Mouse (Mus musculus): Measurements from ENCODE around the gene Ankrd42. TPM values are rescaled to one million over a fixed set of nuclear protein-coding genes. Genes with fewer than 3 reads are reported as not detected.
A peak's percentile ranks its signal among the peaks of the same experiment; 100 is the strongest.

Gene Ankrd42
- polyA plus RNA-seq (2012; rRNA removed), result 2.3 and 3.7 TPM in 2 replicates

GRCm38 (mm10) chr7:92637021-92637625 is at the start of gene Ankrd42:
Gene Ankrd42, minus strand, starts transcription at chr7:92637142.
- peak; percentile 33 for DNase-seq (ENCODE audit: low read depth)

GRCm38 (mm10) chr7:92677346-92677745 is 40.4 kb upstream of the Ankrd42 start:
- no peak for DNase-seq (ENCODE audit: low read depth)

GRCm38 (mm10) chr7:92675131-92675530 is 38.2 kb upstream of the Ankrd42 start:
- DNase-seq (ENCODE audit: low read depth), result no peak

GRCm38 (mm10) chr7:92669507-92670471 is 32.8 kb upstream of the Ankrd42 start, which contains the start of gene Pcf11:
Gene Pcf11, minus strand, starts transcription at chr7:92669934.
- peak; percentile 97 for DNase-seq (ENCODE audit: low read depth)

GRCm38 (mm10) chr7:92668791-92669506 is 32.0 kb upstream of the Ankrd42 start:
- DNase-seq (ENCODE audit: low read depth), result no peak

- peak; percentile 54 for DNase-seq (ENCODE audit: low read depth)
Measured at GRCm38 (mm10) chr7:92666274-92666820, 29.4 kb upstream of the Ankrd42 start.

GRCm38 (mm10) chr7:92658050-92658449 is 21.1 kb upstream of the Ankrd42 start:
- DNase-seq (ENCODE audit: low read depth), result no peak

GRCm38 (mm10) chr7:92656386-92656785 is 19.4 kb upstream of the Ankrd42 start:
- no peak for DNase-seq (ENCODE audit: low read depth)

GRCm38 (mm10) chr7:92653329-92653728 is 16.4 kb upstream of the Ankrd42 start:
- DNase-seq (ENCODE audit: low read depth), result no peak

GRCm38 (mm10) chr7:92647790-92648189 is 10.8 kb upstream of the Ankrd42 start:
- no peak for DNase-seq (ENCODE audit: low read depth)

- DNase-seq (ENCODE audit: low read depth), result no peak
Measured at GRCm38 (mm10) chr7:92642358-92642757, 5.4 kb upstream of the Ankrd42 start.

- no peak for DNase-seq (ENCODE audit: low read depth)
Measured at GRCm38 (mm10) chr7:92638050-92638449, 1.1 kb upstream of the Ankrd42 start.

GRCm38 (mm10) chr7:92636295-92637011 is 489 bp downstream of the Ankrd42 start:
- no peak for DNase-seq (ENCODE audit: low read depth)

- DNase-seq (ENCODE audit: low read depth), result no peak
Measured at GRCm38 (mm10) chr7:92630167-92630566, 6.8 kb downstream of the Ankrd42 start.

GRCm38 (mm10) chr7:92624488-92624887 is 12.5 kb downstream of the Ankrd42 start:
- no peak for DNase-seq (ENCODE audit: low read depth)

GRCm38 (mm10) chr7:92610830-92611229 is 26.1 kb downstream of the Ankrd42 start:
- no peak for DNase-seq (ENCODE audit: low read depth)

GRCm38 (mm10) chr7:92604961-92605360 is 32.0 kb downstream of the Ankrd42 start:
- no peak for DNase-seq (ENCODE audit: low read depth)

GRCm38 (mm10) chr7:92590842-92591241 is 46.1 kb downstream of the Ankrd42 start:
- no peak for DNase-seq (ENCODE audit: low read depth)

GRCm38 (mm10) chr7:92589986-92590385 is 47.0 kb downstream of the Ankrd42 start:
- no peak for DNase-seq (ENCODE audit: low read depth)

- DNase-seq (ENCODE audit: low read depth), result no peak
Measured at GRCm38 (mm10) chr7:92583567-92583966, 53.4 kb downstream of the Ankrd42 start.

All from gonadal fat pad, adult 2 months (tissue).